Mouse (Mus musculus): ENCODE measurements around the gene Kntc1. TPM values are rescaled to one million over a fixed set of nuclear protein-coding genes. Genes with fewer than 3 reads are reported as not detected.
"Not testable (repeated sequence)": the region's sequence is repeated elsewhere in the genome, so short reads cannot be mapped to it uniquely, and the experiment has no call there.

Gene Kntc1
- polyA plus RNA-seq, 1 experiment from 2014 or later = 35.9 TPM

- no peaks in the 10 kb centered on the region for H3K27me3 ChIP-seq (ENCODE audit: control insufficient read depth, insufficient read depth, low read length)
- H3K4me2 ChIP-seq (replicated peaks; ENCODE audit: low read depth, low read length) = no peak overlapping the region
- ATAC-seq (ENCODE audit: low FRiP score, low TSS enrichment) = no peak
- 99% methylated on average over 2 of the region's 2 CpGs for WGBS
- no peaks in the 10 kb centered on the region for H3K4me1 ChIP-seq (ENCODE audit: control insufficient read depth, insufficient read depth, low read length)
- no peak overlapping the region for H3K9ac ChIP-seq (ENCODE audit: low read depth, low read length)
- peaks cover 90% of the 10 kb centered on the region for H3K36me3 ChIP-seq (ENCODE audit: control insufficient read depth, insufficient read depth, low read length)
- no peaks in the 10 kb centered on the region for H3K9me3 ChIP-seq (ENCODE audit: control insufficient read depth, low read length)
- H3K4me3 ChIP-seq (ENCODE audit: low read length) = no peak overlapping the region
- no peak overlapping the region for H3K27ac ChIP-seq (ENCODE audit: low read depth, low read length)
Measured at GRCm38 (mm10) chr5:123730981-123731380, 18.5 kb upstream of the Kntc1 start.

- no peak overlapping the region for H3K9ac ChIP-seq (ENCODE audit: low read depth, low read length)
- no peak overlapping the region for H3K4me2 ChIP-seq (replicated peaks; ENCODE audit: low read depth, low read length)
- H3K36me3 ChIP-seq (ENCODE audit: control insufficient read depth, insufficient read depth, low read length) = peaks cover 50% of the 10 kb centered on the region
- H3K9me3 ChIP-seq (ENCODE audit: control insufficient read depth, low read length) = no peaks in the 10 kb centered on the region
- no peak for ATAC-seq (ENCODE audit: low FRiP score, low TSS enrichment)
- H3K4me3 ChIP-seq (ENCODE audit: low read length) = no peak overlapping the region
- 89% methylated on average over 2 of the region's 2 CpGs for whole genome bisulfite sequencing
- H3K27me3 ChIP-seq (ENCODE audit: control insufficient read depth, insufficient read depth, low read length) = no peaks in the 10 kb centered on the region
- H3K4me1 ChIP-seq (ENCODE audit: control insufficient read depth, insufficient read depth, low read length) = peaks cover 10% of the 10 kb centered on the region; the same call in 1 of the 2 replicates
- H3K27ac ChIP-seq (ENCODE audit: low read depth, low read length) = no peak overlapping the region
Measured at GRCm38 (mm10) chr5:123744358-123744757, 5.2 kb upstream of the Kntc1 start.

DNA sequence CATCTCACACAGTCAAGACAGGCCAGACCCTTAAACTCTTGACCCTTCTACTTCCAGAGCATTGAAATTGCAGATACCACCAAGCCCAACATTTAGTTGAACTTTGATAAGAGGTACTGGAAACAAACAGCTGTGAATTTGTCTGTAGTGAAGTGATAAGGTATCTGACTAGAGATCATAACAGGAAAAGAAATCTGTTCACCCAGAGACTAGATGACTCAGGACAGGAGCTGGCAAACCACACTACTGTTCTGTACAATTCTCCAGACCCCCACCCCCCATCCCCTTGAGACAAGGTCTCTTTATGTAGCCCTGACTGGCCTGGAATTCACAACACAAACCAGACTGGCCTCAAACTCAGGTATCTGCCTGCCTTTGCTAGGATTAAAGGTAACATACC is 3.3 kb upstream of the Kntc1 start:
- Histone ChIP-seq H3K36me3 (ENCODE audit: control insufficient read depth, insufficient read depth, low read length) (peaks cover 35% of the 10 kb centered on the region), H3K4me2 (replicated peaks; ENCODE audit: low read depth, low read length) (peak overlapping the region; percentile 50), H3K4me1 (ENCODE audit: control insufficient read depth, insufficient read depth, low read length) (peaks cover 15% of the 10 kb centered on the region; the same call in 1 of the 2 replicates), H3K9ac (ENCODE audit: low read depth, low read length) (no peak overlapping the region; the same call in 1 of the 2 replicates), H3K9me3 (ENCODE audit: control insufficient read depth, low read length) (no peaks in the 10 kb centered on the region), H3K27ac (ENCODE audit: low read depth, low read length) (no peak overlapping the region), H3K4me3 (ENCODE audit: low read length) (peak overlapping the region; percentile 85; the same call in 1 of the 2 replicates), H3K27me3 (ENCODE audit: control insufficient read depth, insufficient read depth, low read length) (no peaks in the 10 kb centered on the region)
- no peak for ATAC-seq (ENCODE audit: low FRiP score, low TSS enrichment)

DNA sequence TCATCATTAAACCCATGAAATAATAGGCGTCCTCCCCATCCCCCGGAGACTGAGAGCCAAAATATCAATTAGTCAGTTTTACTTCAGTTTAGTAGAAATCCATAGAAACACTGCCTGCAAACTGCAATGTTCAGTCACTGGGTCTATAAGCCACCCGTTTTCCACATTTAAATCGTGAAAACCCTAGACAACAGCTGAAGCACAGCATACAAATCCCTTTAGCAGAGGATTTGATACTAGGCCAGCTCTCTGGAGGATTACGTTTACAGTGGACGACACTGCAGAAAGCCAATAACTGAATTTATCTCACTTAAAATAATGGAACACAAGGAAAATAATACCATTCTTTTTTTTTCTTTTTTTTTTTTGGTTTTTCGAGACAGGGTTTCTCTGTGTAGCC is 1.9 kb upstream of the Kntc1 start:
- no peaks in the 10 kb centered on the region for H3K27me3 ChIP-seq (ENCODE audit: control insufficient read depth, insufficient read depth, low read length)
- H3K4me3 ChIP-seq (ENCODE audit: low read length) = peak overlapping the region; percentile 85
- peaks cover 29% of the 10 kb centered on the region for H3K36me3 ChIP-seq (ENCODE audit: control insufficient read depth, insufficient read depth, low read length)
- H3K4me2 ChIP-seq (replicated peaks; ENCODE audit: low read depth, low read length) = peak overlapping the region; percentile 50
- no peak for ATAC-seq (ENCODE audit: low FRiP score, low TSS enrichment)
- no peak overlapping the region for H3K27ac ChIP-seq (ENCODE audit: low read depth, low read length)
- 17% methylated on average over 7 of the region's 7 CpGs for WGBS
- peak overlapping the region; percentile 91; the same call in 1 of the 2 replicates for H3K9ac ChIP-seq (ENCODE audit: low read depth, low read length)
- H3K4me1 ChIP-seq (ENCODE audit: control insufficient read depth, insufficient read depth, low read length) = peaks cover 15% of the 10 kb centered on the region; the same call in 1 of the 2 replicates
- no peaks in the 10 kb centered on the region for H3K9me3 ChIP-seq (ENCODE audit: control insufficient read depth, low read length)

GRCm38 (mm10) chr5:123748339-123749064 is 1.0 kb upstream of the Kntc1 start:
- Histone ChIP-seq H3K4me2 (replicated peaks; ENCODE audit: low read depth, low read length) (peak overlapping the region; percentile 50), H3K9ac (ENCODE audit: low read depth, low read length) (peak overlapping the region; percentile 91), H3K27ac (ENCODE audit: low read depth, low read length) (peak overlapping the region; percentile 99), H3K4me1 (ENCODE audit: control insufficient read depth, insufficient read depth, low read length) (peaks cover 15% of the 10 kb centered on the region; the same call in 1 of the 2 replicates), H3K36me3 (ENCODE audit: control insufficient read depth, insufficient read depth, low read length) (peaks cover 21% of the 10 kb centered on the region), H3K9me3 (ENCODE audit: control insufficient read depth, low read length) (no peaks in the 10 kb centered on the region), H3K4me3 (ENCODE audit: low read length) (peak overlapping the region; percentile 85), H3K27me3 (ENCODE audit: control insufficient read depth, insufficient read depth, low read length) (no peaks in the 10 kb centered on the region)
- no peak for ATAC-seq (ENCODE audit: low FRiP score, low TSS enrichment)
- under 1% methylated on average over 18 of the region's 18 CpGs for WGBS

GRCm38 (mm10) chr5:123765506-123765905 is 16.0 kb downstream of the Kntc1 start:
- H3K27ac ChIP-seq (ENCODE audit: low read depth, low read length) = no peak overlapping the region
- no peak overlapping the region for H3K9ac ChIP-seq (ENCODE audit: low read depth, low read length)
- no peak overlapping the region for H3K4me3 ChIP-seq (ENCODE audit: low read length)
- no peak overlapping the region for H3K4me2 ChIP-seq (replicated peaks; ENCODE audit: low read depth, low read length)
- no peaks in the 10 kb centered on the region for H3K4me1 ChIP-seq (ENCODE audit: control insufficient read depth, insufficient read depth, low read length)
- H3K9me3 ChIP-seq (ENCODE audit: control insufficient read depth, low read length) = no peaks in the 10 kb centered on the region
- no peak for ATAC-seq (ENCODE audit: low FRiP score, low TSS enrichment)
- H3K36me3 ChIP-seq (ENCODE audit: control insufficient read depth, insufficient read depth, low read length) = peaks cover 73% of the 10 kb centered on the region
- 93% methylated on average over 11 of the region's 11 CpGs for WGBS
- no peaks in the 10 kb centered on the region for H3K27me3 ChIP-seq (ENCODE audit: control insufficient read depth, insufficient read depth, low read length)

- peaks cover 78% of the 10 kb centered on the region for H3K36me3 ChIP-seq (ENCODE audit: control insufficient read depth, insufficient read depth, low read length)
- 96% methylated on average over 11 of the region's 11 CpGs for WGBS
- H3K4me2 ChIP-seq (replicated peaks; ENCODE audit: low read depth, low read length); ATAC-seq (ENCODE audit: low FRiP score, low TSS enrichment); H3K9ac ChIP-seq (ENCODE audit: low read depth, low read length); H3K9me3 ChIP-seq (ENCODE audit: control insufficient read depth, low read length); H3K27me3 ChIP-seq (ENCODE audit: control insufficient read depth, insufficient read depth, low read length); H3K4me1 ChIP-seq (ENCODE audit: control insufficient read depth, insufficient read depth, low read length); H3K4me3 ChIP-seq (ENCODE audit: low read length); H3K27ac ChIP-seq (ENCODE audit: low read depth, low read length): not testable (repeated sequence)
Measured at GRCm38 (mm10) chr5:123766455-123766854, 16.9 kb downstream of the Kntc1 start.

DNA sequence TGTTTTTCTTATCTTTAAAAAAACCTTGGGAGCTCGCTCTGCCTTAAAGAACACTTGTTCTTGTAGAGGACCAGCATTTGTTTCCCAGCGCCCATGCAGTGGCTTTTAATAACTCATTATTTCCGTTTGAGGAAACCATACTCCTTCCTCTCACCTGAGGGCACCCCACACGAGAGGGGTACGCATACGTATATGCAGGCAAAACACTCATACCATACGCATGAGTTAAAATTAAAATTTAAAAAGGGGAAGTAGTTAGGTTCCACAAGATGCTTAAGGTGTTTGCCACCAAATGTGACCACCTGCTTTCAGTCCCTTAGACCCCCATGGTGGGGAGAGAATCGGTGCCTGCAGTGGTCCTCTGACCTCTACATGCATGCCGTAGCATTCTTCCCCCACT is 23.9 kb downstream of the Kntc1 start:
- no peak overlapping the region for H3K4me3 ChIP-seq (ENCODE audit: low read length)
- no peak overlapping the region for H3K4me2 ChIP-seq (replicated peaks; ENCODE audit: low read depth, low read length)
- H3K27me3 ChIP-seq (ENCODE audit: control insufficient read depth, insufficient read depth, low read length) = no peaks in the 10 kb centered on the region
- H3K27ac ChIP-seq (ENCODE audit: low read depth, low read length) = no peak overlapping the region
- 94% methylated on average over 9 of the region's 9 CpGs for WGBS
- peaks cover 73% of the 10 kb centered on the region for H3K36me3 ChIP-seq (ENCODE audit: control insufficient read depth, insufficient read depth, low read length)
- H3K9ac ChIP-seq (ENCODE audit: low read depth, low read length) = no peak overlapping the region
- ATAC-seq (ENCODE audit: low FRiP score, low TSS enrichment) = no peak
- H3K9me3 ChIP-seq (ENCODE audit: control insufficient read depth, low read length) = no peaks in the 10 kb centered on the region
- H3K4me1 ChIP-seq (ENCODE audit: control insufficient read depth, insufficient read depth, low read length) = no peaks in the 10 kb centered on the region

- Histone ChIP-seq H3K27me3 (ENCODE audit: control insufficient read depth, insufficient read depth, low read length) (no peaks in the 10 kb centered on the region), H3K36me3 (ENCODE audit: control insufficient read depth, insufficient read depth, low read length) (peaks cover 84% of the 10 kb centered on the region), H3K9ac (ENCODE audit: low read depth, low read length) (no peak overlapping the region), H3K4me1 (ENCODE audit: control insufficient read depth, insufficient read depth, low read length) (no peaks in the 10 kb centered on the region), H3K9me3 (ENCODE audit: control insufficient read depth, low read length) (no peaks in the 10 kb centered on the region), H3K4me3 (ENCODE audit: low read length) (no peak overlapping the region), H3K4me2 (replicated peaks; ENCODE audit: low read depth, low read length) (no peak overlapping the region), H3K27ac (ENCODE audit: low read depth, low read length) (no peak overlapping the region)
- 92% methylated on average over 8 of the region's 8 CpGs for WGBS
- ATAC-seq (ENCODE audit: low FRiP score, low TSS enrichment) = no peak
Measured at GRCm38 (mm10) chr5:123780716-123781115, 31.2 kb downstream of the Kntc1 start.

Measured in kidney, embryonic 14.5 days (tissue).